Mouse (Mus musculus): Measurements from ENCODE around the gene Hsdl2.

DNA sequence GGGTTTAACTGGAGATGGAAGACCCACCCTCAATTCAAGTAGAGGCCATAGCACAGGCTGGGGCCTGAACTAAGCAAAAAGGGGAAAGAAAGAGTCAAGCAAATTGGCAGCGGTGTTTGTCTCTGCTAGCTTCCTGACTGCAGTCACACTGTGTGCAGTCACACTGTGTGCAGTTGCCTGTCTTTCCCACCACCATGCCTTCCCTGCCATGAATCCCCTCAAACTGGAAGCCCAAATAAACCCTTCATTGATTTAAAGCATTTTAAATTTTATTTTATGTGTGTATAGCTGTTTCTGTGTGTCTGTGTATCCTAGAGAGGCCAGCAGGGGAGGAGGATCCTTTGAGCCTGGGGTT, 6.5 kb downstream of the Hsdl2 start:
- TF ChIP-seq CTCF (IDR thresholded peaks at IDR 0.05; ENCODE audit: low read depth), result no peak
- TF ChIP-seq EP300 (IDR thresholded peaks at IDR 0.05; ENCODE audit: low read depth), result no peak
